Mouse (Mus musculus): ENCODE data around the gene Tspan13.

DNA sequence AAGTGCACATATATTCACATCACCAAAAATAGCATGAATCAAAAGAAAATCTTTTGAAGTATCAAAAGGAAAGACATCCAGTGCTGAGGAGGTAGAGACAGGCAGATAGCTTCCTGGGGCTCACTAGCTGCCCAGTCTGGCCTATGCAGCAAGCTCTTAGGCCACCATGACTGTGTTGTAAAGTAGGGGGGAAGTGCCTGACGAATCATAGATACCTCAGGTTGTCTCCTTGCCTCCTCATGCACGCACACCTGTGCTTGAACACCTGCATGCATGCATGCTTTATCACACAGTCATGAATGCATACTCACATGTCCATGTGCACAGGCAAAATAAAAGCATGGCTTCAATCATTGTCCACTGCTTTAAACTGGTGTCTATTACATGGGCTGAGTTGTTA is 2.4 kb upstream of the Tspan13 start:
- TF ChIP-seq GATA1 (IDR thresholded peaks at IDR 0.05; ENCODE audit: borderline replicate concordance, low read length) (no peak), FLI1 (IDR thresholded peaks at IDR 0.05; ENCODE audit: low read length) (no peak)
